Mouse (Mus musculus) frontal cortex, adult (tissue): Measurements from ENCODE around the gene Tyk2.

Experiments
- ATAC-seq: cut with Nextera tagmentation; 2 replicates; pipeline ENCODE4 v1.9.2; 2017; ENCODE audit warnings: mild to moderate bottlenecking, moderate library complexity, mixed read lengths; ENCODE audit not compliant: low TSS enrichment

Tyk2 gene

DNA sequence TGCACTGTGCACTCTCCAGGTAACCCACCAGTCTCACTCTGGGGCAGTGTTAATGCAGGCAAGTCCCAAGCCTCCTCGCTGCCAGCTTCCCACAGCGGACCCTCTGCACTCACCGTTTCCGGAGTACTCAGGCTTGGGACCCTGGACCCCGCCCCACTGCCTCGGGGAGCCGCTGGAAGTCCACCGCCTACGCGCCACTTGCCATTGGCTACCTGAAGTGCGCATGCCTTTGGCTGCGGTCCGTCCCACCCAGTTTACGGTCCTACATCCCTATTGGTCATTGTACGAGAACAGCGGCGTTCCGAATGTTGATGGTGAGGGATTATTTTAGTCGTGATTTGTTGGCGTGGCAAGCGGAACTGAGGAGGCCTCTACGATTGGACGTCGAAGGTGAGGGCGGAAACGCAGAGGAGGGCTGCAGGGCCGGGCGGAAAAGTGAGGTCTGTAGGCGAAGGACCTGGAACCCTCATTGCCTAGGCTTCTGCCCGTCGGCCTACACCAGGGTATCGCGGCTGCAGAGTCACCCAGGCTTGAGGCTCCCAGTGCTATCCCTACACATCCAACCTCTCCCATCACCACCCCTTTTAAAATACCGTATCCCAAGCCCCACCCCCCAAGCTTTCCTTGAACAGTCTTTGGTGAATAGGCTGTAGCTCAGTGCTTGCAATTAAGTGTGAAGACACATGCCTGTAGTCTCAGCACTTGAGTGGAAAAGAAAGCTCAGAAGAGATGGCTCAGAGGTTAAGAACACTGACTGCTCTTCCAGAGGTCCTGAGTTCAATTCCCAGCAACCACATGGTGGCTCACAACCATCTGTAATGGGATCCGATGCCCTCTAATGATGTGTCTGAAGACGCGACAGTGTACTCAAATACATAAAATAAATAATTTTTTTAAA, at the start of gene Tyk2:
Gene Tyk2 (minus strand): TSS at position 185 of the 898 bp plus-strand sequence.
- peak; percentile 98 for ATAC-seq

DNA sequence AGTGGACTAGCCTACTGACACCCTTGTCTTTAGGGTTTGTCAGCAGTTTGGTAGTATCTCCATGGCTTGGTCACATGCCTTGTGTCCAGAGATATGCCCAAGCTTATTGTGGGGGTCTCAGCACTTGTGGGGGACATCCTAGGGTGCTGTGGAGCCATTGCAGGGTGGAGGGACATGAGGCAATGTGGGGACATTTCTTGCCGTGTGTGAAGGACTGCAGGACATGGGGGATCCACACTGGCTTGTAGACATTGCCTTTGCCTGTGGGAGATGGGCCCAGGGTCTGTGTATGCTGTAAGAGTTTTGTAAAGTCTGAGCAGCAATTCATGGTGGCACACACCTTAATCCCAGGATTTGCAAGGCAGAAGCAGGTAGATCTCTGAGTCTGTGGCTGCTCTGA, 49.8 kb upstream of the Tyk2 start:
- no peak for ATAC-seq

- ATAC-seq: no peak
Observed at GRCm38 (mm10) chr9:21180402-21180801, 49.4 kb upstream of the Tyk2 start.

GRCm38 (mm10) chr9:21172364-21172763, 41.3 kb upstream of the Tyk2 start:
- ATAC-seq: no peak

GRCm38 (mm10) chr9:21169157-21169556, 38.1 kb upstream of the Tyk2 start:
- ATAC-seq: no peak

- peak; percentile 11; the same call in 1 of the 2 replicates for ATAC-seq
Observed at GRCm38 (mm10) chr9:21168161-21169123, 37.4 kb upstream of the Tyk2 start.

DNA sequence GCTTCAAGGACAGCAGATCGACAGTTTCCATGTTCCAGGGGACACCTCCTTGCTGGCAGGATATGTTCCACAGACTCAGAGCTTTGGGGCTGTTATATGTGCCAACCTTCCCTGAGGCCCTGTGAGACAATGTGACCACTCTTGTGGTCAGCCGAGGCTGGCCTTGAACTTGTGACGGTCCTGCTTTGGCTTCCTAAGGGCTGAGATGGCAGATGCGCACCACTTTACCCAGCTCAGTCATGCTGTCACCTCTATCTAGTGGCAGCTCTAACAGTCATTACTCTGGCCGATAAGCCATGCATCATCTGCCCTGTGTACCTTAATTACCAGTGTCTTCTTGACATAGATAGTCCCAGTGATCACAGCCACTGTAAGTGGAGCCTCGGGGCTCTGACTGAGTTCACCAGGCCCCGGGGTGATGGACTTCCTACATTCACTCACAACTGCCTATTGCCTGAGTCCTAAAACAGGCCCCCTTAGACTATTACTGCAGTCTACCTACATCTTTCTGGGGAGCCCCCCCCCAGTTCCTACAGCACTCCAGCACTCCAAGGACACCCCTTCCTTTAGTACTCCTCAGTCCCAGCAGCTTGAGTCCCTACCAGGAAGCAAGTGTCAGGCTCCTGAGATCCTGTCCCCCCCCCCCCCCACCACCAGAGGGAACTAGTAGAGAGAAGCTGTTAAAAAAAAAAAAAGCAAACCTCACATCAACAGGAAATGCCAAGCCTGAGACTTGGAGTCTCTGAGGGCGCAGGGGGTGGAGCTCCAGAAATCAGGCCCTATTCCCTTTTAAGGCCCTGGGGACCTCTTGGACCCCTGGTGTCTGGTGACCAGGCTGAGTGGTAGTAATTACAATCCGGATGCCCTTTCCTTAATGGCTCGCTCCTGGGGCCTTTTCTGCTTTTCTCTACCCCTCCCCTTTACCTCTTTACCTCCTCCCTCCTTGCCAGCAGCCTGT, 36.4 kb upstream of the Tyk2 start:
- no peak for ATAC-seq

GRCm38 (mm10) chr9:21166516-21166915, 35.5 kb upstream of the Tyk2 start:
- no peak for ATAC-seq

DNA sequence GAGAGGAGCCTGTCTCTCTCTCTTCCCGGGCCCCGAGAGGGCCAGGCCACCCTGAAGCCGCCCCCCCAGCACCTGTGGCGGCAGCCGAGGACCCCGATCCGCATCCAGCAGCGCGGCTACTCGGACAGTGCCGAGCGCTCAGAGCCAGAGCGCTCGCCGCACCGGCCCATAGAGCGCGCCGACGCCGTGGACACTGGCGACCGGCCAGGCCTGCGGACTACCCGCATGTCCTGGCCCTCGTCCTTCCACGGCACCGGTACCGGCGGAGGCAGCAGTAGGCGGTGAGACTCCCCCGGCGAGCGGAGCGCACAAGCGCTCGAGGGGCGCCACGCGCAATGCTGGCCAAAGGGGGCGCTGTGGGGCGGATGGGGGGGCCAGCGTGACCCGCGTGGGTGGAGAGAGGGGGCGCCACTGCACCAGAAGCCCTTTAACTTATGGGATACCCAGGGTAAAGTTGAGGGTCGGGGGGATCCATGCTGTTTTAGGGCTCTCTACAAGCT, 35.0 kb upstream of the Tyk2 start:
- ATAC-seq: no peak

DNA sequence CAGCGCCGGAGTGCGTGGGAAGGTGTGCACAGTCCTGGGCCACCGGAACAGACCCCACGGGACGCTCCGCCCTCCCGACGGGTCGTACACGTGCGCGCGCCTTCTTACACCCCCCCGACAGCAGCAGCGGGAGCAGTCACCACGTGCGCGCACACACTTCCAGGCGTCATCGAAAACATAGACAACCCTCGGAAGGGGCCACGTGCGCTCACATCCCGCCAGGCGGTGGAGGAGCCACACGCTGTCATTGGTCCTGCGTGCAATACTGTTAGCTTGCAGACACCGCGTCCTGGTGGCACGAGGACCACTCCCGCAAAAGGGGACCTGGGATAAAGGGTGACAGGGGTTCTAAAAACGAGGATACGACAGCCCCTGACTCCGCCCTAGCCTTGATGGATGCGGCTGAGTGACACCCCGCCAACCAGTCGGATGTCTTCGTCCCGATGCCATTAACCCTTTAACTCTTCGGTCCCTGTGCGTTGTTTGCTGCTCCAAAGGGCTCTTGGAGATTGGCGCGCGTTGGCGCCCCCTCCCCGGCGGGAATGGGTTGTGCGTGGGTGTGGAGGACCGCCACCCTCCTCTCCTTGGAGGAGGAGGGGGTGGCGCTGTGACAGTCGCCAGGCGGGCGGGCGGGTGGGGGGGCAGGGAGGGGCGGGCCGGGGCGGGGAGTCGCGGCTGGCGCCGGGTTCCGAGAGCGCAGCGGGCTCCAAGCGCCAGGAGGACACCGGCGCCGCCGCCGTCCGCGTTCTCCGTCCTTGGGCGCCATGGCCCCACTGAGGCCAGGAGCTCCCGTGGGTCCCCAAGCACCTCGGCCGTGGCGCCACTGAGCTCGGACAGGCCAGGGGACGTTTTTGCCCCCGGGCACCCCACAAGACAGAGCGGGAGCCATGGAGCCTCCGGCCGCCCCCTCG, 34.3 kb upstream of the Tyk2 start, which contains the start of gene Pde4a:
Gene Pde4a (plus strand): TSS at position 674 of the 911 bp plus-strand sequence.
- ATAC-seq: peak; percentile 16; the same call in 1 of the 2 replicates

- peak; percentile 43 for ATAC-seq
Observed at GRCm38 (mm10) chr9:21164072-21164471, 33.0 kb upstream of the Tyk2 start.

DNA sequence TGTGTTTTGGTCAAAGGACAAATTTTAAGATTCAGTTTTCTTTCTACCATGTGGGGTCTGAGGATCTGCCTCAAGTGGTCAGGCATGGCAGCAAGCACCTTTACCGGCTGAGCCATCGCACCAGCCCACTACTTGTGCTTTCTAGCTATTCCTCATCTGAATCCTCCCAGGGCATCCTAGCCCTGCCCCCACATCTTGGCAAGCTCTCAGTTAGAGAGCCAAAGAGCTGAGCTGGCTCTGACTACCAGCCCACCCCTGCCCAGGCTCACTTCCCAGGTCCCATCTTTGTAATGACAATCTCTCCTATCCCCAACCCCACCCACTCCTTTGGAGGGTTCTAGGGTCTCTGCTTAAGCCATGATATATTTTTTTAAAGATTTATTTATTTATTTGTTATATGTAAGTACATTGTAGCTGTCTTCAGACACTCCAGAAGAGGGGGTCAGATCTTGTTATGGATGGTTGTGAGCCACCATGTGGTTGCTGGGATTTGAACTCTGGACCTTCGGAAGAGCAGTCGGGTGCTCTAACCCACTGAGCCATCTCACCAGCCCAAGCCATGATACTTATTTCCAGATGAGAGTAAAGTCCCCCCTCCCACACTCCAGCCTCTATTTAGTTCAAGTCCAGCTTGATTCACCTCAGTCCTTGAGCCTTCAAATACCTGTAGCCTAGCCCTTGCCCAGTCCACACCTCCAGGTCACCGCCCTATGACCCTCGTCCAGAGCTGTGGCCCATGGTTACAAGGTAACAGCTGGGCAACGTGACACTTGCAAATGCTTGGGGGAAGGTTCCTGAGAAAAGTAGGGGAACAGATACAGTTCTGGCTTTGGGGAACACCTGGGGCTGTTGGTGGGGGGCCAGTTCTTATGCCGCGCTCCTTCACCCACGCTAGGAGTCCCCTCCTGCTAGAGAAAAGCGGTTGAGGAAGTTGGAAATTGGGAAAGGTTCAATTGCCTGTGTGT, 32.3 kb upstream of the Tyk2 start:
- no peak for ATAC-seq

DNA sequence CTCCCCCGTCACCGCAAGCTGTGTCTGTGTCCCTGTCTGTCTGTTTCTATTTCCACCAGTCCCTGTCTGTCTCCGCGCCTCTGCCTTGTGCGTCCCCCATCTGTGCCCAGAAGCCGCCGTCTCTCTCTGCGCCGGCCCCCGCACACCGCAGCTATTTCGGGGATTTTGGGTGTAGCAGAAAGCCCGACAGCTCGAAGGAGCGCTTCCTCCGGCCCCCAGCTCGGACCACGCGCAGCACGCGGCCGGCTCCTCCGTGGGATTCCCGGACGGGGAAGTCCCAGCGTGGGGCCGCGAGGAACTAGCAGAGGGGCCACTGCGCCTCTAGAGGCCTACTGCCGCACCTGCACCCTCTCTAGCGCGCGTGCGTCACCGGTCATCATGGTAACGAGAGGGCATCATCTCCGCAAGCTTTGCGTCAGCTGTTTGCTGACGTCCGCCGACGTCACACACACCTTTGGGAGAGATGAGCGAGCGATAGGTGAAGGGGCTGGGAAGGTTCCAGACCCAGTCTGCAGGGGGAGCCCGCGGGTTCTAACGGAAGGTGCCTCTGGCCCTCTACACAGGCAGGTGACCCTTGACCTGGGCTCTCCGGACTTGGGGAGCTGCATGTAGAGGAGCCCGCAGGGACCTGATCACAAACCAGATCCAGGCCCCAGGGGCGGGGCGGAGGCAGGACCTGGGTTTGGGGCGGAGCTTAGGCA, 30.3 kb upstream of the Tyk2 start:
- peak; percentile 70 for ATAC-seq

- no peak for ATAC-seq
Observed at GRCm38 (mm10) chr9:21154787-21155186, 23.7 kb upstream of the Tyk2 start.

- peak; percentile 35; the same call in 1 of the 2 replicates for ATAC-seq
Observed at GRCm38 (mm10) chr9:21153833-21154232, 22.8 kb upstream of the Tyk2 start.

GRCm38 (mm10) chr9:21153331-21153730, 22.3 kb upstream of the Tyk2 start:
- no peak for ATAC-seq

DNA sequence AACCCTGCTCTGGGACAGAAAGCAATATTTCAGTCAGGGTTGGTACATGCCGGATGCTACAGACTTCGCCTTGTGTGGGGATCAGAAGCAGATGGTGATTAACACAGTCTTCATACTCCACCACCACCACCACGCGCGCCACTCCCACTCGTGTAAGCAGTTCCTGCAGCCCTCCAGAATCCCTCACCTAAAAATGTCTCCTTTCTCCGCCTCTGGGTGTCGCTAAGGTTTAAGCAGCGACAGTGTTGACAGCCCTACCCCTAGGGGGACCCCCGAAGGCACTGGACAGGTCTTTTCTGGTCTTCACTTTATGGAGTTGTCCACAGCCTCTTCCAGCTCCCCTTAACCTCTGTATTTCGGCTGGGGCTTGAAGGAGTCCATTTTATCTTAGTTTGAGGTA, 21.7 kb upstream of the Tyk2 start:
- ATAC-seq: peak; percentile 75
